Mouse (Mus musculus) gastrocnemius, postnatal 36 days (tissue): ENCODE measurements around the gene Foxd1. TPM values are rescaled to one million over a fixed set of nuclear protein-coding genes. Genes with fewer than 3 reads are reported as not detected.

ENCODE experiments used
- DNase-seq, 2 experiments: peaks; one replicate each; pipeline ENCODE4 v3.0.0; 2022
- intact Hi-C: fragments of 180-260 bp; cut with DNase I; formaldehyde crosslinking; loops from one replicate; pipeline ENCODE4 v1.15.1; 2025
- long read RNA-seq, 2 experiments: library from polyadenylated mRNA; stranded (forward); transcript quantifications; one replicate each; pipeline ENCODE4 v2.0.0; 2021
- total RNA-seq, 2 experiments: library from RNA; stranded (reverse); gene quantifications; 2 replicates each; pipeline ENCODE4 v1.2.3; 2021

The Foxd1 gene
- total RNA-seq: under 1 TPM in 1 of 2 experiments, not detected in 1; 0.17 TPM
- long read RNA-seq, experiment 1: 0 reads
- long read RNA-seq, experiment 2: 0 reads

- intact Hi-C loops: no loop called here
- peak in 1 of 2 experiments; percentile 23 for DNase-seq
Measured at GRCm38 (mm10) chr13:98354090-98354801, at the start of gene Foxd1. Gene Foxd1 (plus strand): TSS chr13:98354242.

- no peak for DNase-seq
- intact Hi-C loops: no loop called here
Measured at GRCm38 (mm10) chr13:98305257-98305656, 48.8 kb upstream of the Foxd1 start.

GRCm38 (mm10) chr13:98306393-98306792 lies 47.6 kb upstream of the Foxd1 start:
- DNase-seq: no peak
- intact Hi-C loops: no loop called here

GRCm38 (mm10) chr13:98306852-98307475 lies 47.1 kb upstream of the Foxd1 start:
- intact Hi-C loops: no loop called here
- DNase-seq: no peak

- DNase-seq: no peak
- intact Hi-C loops: no loop called here
Measured at GRCm38 (mm10) chr13:98308004-98308403, 46.0 kb upstream of the Foxd1 start.

GRCm38 (mm10) chr13:98308724-98309123 lies 45.3 kb upstream of the Foxd1 start:
- intact Hi-C loops: no loop called here
- DNase-seq: no peak

- DNase-seq: no peak
- intact Hi-C loops: no loop called here
Measured at GRCm38 (mm10) chr13:98311597-98311996, 42.4 kb upstream of the Foxd1 start.

- intact Hi-C loops: no loop called here
- DNase-seq: no peak
Measured at GRCm38 (mm10) chr13:98313631-98314030, 40.4 kb upstream of the Foxd1 start.

GRCm38 (mm10) chr13:98315124-98315523 lies 38.9 kb upstream of the Foxd1 start:
- intact Hi-C loops: loop anchor here (5.0 kb wide), 1 partner anchor 53 kb away; the partner anchor contains the start of genes Ankra2 and Utp15
- no peak for DNase-seq

- intact Hi-C loops: loop anchor here (5.0 kb wide), 1 partner anchor 54 kb away; the partner anchor contains the start of genes Ankra2 and Utp15
- DNase-seq: no peak
Measured at GRCm38 (mm10) chr13:98316140-98316479, 37.9 kb upstream of the Foxd1 start.

- intact Hi-C loops: loop anchor here (5.0 kb wide), 1 partner anchor 54 kb away; the partner anchor contains the start of genes Ankra2 and Utp15
Measured at GRCm38 (mm10) chr13:98316480-98317245, 37.4 kb upstream of the Foxd1 start, which contains the start of gene Btf3. Gene Btf3 (minus strand): TSS chr13:98317006.

GRCm38 (mm10) chr13:98317246-98317677 lies 36.8 kb upstream of the Foxd1 start:
- no peak for DNase-seq
- intact Hi-C loops: loop anchor here (5.0 kb wide), 1 partner anchor 55 kb away; the partner anchor contains the start of genes Ankra2 and Utp15

More at GRCm38 (mm10) chr13:98316480-98317245, 37.4 kb upstream of the Foxd1 start, which contains the start of gene Btf3:
- peak; percentile 90 to 92 for DNase-seq

- intact Hi-C loops: loop anchor here (5.0 kb wide), 1 partner anchor 56 kb away; the partner anchor contains the start of genes Ankra2 and Utp15
- DNase-seq: no peak
Measured at GRCm38 (mm10) chr13:98317911-98318310, 36.1 kb upstream of the Foxd1 start.

- intact Hi-C loops: no loop called here
Measured at GRCm38 (mm10) chr13:98325034-98325433, 29.0 kb upstream of the Foxd1 start.

GRCm38 (mm10) chr13:98332106-98332505 lies 21.9 kb upstream of the Foxd1 start:
- intact Hi-C loops: no loop called here

More at GRCm38 (mm10) chr13:98325034-98325433, 29.0 kb upstream of the Foxd1 start:
- DNase-seq: no peak

GRCm38 (mm10) chr13:98336205-98336604 lies 17.8 kb upstream of the Foxd1 start:
- intact Hi-C loops: no loop called here
- DNase-seq: no peak

More at GRCm38 (mm10) chr13:98332106-98332505, 21.9 kb upstream of the Foxd1 start:
- DNase-seq: no peak

- no peak for DNase-seq
- intact Hi-C loops: no loop called here
Measured at GRCm38 (mm10) chr13:98340506-98340905, 13.5 kb upstream of the Foxd1 start.

- intact Hi-C loops: no loop called here
- DNase-seq: no peak
Measured at GRCm38 (mm10) chr13:98349491-98349890, 4.6 kb upstream of the Foxd1 start.

GRCm38 (mm10) chr13:98351527-98351926 lies 2.5 kb upstream of the Foxd1 start:
- no peak for DNase-seq
- intact Hi-C loops: no loop called here

- intact Hi-C loops: no loop called here
Measured at GRCm38 (mm10) chr13:98352381-98352975, 1.6 kb upstream of the Foxd1 start.

More at GRCm38 (mm10) chr13:98352381-98352975, 1.6 kb upstream of the Foxd1 start:
- no peak for DNase-seq
